Mouse (Mus musculus) heart, embryonic 11.5 days (tissue): ENCODE results near the gene Igf1r. TPM values are rescaled to one million over a fixed set of nuclear protein-coding genes. Genes with fewer than 3 reads are reported as not detected.
A peak's percentile ranks its signal among the peaks of the same experiment; 100 is the strongest.

Experiments used
- ATAC-seq: fragments of 200-750 bp; cut with Nextera tagmentation; replicated peaks from 2 replicates; pipeline ENCODE4 v1.8.0; 2017; ENCODE audit warnings: moderate library complexity; ENCODE audit not compliant: insufficient number of reproducible peaks, low FRiP score, low TSS enrichment
- H3K27ac ChIP-seq: fragments of 300-500 bp; sonication (generic); 2 replicates; pipeline ENCODE4 v1.5.1; 2014; ENCODE audit warnings: mild to moderate bottlenecking, low read depth, low read length
- H3K27me3 ChIP-seq: fragments of 300-500 bp; sonication (generic); 2 replicates; pipeline ENCODE4 v1.6.1; 2014; ENCODE audit warnings: mild to moderate bottlenecking, low read length, mixed read lengths; ENCODE audit not compliant: control insufficient read depth, insufficient read depth
- H3K36me3 ChIP-seq: fragments of 300-500 bp; sonication (generic); 2 replicates; pipeline ENCODE4 v1.6.1; 2014; ENCODE audit warnings: mild to moderate bottlenecking, low read length, moderate library complexity, mixed read lengths; ENCODE audit not compliant: control insufficient read depth, insufficient read depth
- H3K4me1 ChIP-seq: fragments of 300-500 bp; sonication (generic); 2 replicates; pipeline ENCODE4 v1.6.1; 2014; ENCODE audit warnings: low read length; ENCODE audit not compliant: control insufficient read depth, insufficient read depth
- H3K4me2 ChIP-seq: fragments of 300-500 bp; sonication (generic); 2 replicates; pipeline ENCODE4 v1.6.1; 2014; ENCODE audit warnings: mild to moderate bottlenecking, moderate library complexity
- H3K4me3 ChIP-seq: fragments of 300-500 bp; sonication (generic); 2 replicates; pipeline ENCODE4 v1.5.1; 2014; ENCODE audit warnings: low read depth, low read length
- H3K9ac ChIP-seq: fragments of 300-500 bp; sonication (generic); 2 replicates; pipeline ENCODE4 v1.6.1; 2014; ENCODE audit warnings: mild to moderate bottlenecking, low read depth, low read length, moderate library complexity
- H3K9me3 ChIP-seq: fragments of 300-500 bp; sonication (generic); replicated peaks from 2 replicates; pipeline ENCODE4 v1.6.1; 2016; ENCODE audit warnings: low read length; ENCODE audit not compliant: control insufficient read depth
- WGBS: fragments of 180-500 bp; shearing (Covaris S2); extraction: QIAGEN DNeasy Blood & Tissue Kit; methylation state at CpG from one replicate; pipeline ENCODE4 v1.1.7; 2014; ENCODE audit not compliant: insufficient replicate concordance; 5-methylcytosine and 5-hydroxymethylcytosine counted together
- polyA plus RNA-seq: library from polyadenylated mRNA; unstranded; fragments of >200 nt; fragmentation: Nextera tagmentation; extraction: Ambion mirVana; gene quantifications from 2 replicates; pipeline ENCODE4 v1.2.1, GENCODE M21; 2014

The Igf1r gene
- polyA plus RNA-seq, 1 experiment from 2014 or later: 19.3 TPM

DNA sequence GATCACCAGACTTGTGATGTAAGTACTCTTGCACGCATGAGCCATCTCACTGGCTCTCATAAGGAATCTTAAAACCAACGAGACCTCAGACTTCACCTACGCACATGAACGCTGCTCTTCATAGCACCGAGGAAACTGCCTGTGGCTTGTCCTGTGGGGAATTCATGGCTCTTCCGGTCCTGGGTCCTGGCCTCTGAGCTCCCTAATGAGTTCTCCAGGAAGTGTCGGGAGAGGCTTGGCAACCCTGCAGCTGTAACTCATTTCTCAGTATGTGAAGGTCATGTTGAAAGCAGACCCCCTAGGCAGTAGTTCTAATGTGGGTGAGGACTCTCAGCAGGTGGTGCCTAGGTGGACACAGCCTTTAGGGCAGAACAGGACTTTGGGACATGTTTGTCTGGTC lies 229.4 kb downstream of the Igf1r start:
- H3K27me3 ChIP-seq: no peaks in the 10 kb centered on the region
- peaks cover 4% of the 10 kb centered on the region; the same call in 1 of the 2 replicates for H3K4me1 ChIP-seq
- H3K4me3 ChIP-seq: no peak overlapping the region
- H3K9me3 ChIP-seq: no peaks in the 10 kb centered on the region
- H3K36me3 ChIP-seq: peaks cover 15% of the 10 kb centered on the region
- H3K27ac ChIP-seq: no peak overlapping the region
- no peak overlapping the region for H3K4me2 ChIP-seq
- WGBS: 75% methylated on average over 7 of the region's 7 CpGs
- ATAC-seq: no peak
- H3K9ac ChIP-seq: no peak overlapping the region

DNA sequence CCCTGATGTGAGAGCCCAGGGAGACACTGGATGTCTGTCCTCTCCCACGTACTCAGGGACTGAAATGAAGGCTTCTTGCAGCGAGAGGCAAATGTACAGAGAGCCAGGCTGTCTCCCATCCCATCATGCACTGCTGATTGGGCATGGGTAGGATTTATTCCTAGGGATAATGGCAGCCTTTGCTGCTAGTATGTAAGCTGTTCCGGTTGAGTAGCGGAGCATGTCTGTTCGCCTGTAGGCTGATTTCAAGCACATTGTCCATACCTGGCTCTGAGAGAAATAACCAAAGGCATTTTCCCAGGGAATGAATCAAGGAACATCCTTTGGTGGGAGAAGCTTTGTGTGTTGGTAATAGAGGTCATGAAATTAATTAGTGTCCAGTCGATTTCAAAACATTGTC lies 230.1 kb downstream of the Igf1r start:
- Histone ChIP-seq H3K27ac (no peak overlapping the region), H3K4me2 (no peak overlapping the region), H3K4me1 (peaks cover 4% of the 10 kb centered on the region; the same call in 1 of the 2 replicates), H3K4me3 (no peak overlapping the region), H3K9me3 (no peaks in the 10 kb centered on the region), H3K27me3 (no peaks in the 10 kb centered on the region), H3K36me3 (peaks cover 15% of the 10 kb centered on the region), H3K9ac (no peak overlapping the region)
- 89% methylated on average over 6 of the region's 6 CpGs for WGBS
- no peak for ATAC-seq

- no peak overlapping the region for H3K4me3 ChIP-seq
- H3K36me3 ChIP-seq: peaks cover 15% of the 10 kb centered on the region
- no peak overlapping the region for H3K27ac ChIP-seq
- H3K9ac ChIP-seq: no peak overlapping the region
- no peaks in the 10 kb centered on the region for H3K9me3 ChIP-seq
- H3K4me1 ChIP-seq: peaks cover 4% of the 10 kb centered on the region; the same call in 1 of the 2 replicates
- WGBS: 48% methylated on average over 10 of the region's 10 CpGs
- no peak for ATAC-seq
- no peak overlapping the region for H3K4me2 ChIP-seq
- no peaks in the 10 kb centered on the region for H3K27me3 ChIP-seq
Measured at GRCm38 (mm10) chr7:68183421-68183820, 230.8 kb downstream of the Igf1r start.

- no peak for ATAC-seq
- no peak overlapping the region; the same call in 1 of the 2 replicates for H3K27ac ChIP-seq
Measured at GRCm38 (mm10) chr7:68189211-68189610, 236.6 kb downstream of the Igf1r start.

GRCm38 (mm10) chr7:68189691-68190456 lies 237.2 kb downstream of the Igf1r start:
- Histone ChIP-seq H3K27ac (no peak overlapping the region), H3K9me3 (no peaks in the 10 kb centered on the region), H3K9ac (no peak overlapping the region), H3K4me3 (no peak overlapping the region), H3K4me1 (peaks cover 17% of the 10 kb centered on the region), H3K27me3 (no peaks in the 10 kb centered on the region), H3K36me3 (peaks cover 39% of the 10 kb centered on the region), H3K4me2 (no peak overlapping the region)
- ATAC-seq: no peak
- 76% methylated on average over 13 of the region's 13 CpGs for WGBS

More at GRCm38 (mm10) chr7:68189211-68189610, 236.6 kb downstream of the Igf1r start:
- Histone ChIP-seq H3K4me1 (peaks cover 13% of the 10 kb centered on the region), H3K27me3 (no peaks in the 10 kb centered on the region), H3K9ac (no peak overlapping the region), H3K36me3 (peaks cover 42% of the 10 kb centered on the region), H3K4me2 (no peak overlapping the region), H3K4me3 (no peak overlapping the region), H3K9me3 (no peaks in the 10 kb centered on the region)
- 36% methylated on average over 6 of the region's 6 CpGs for WGBS

- H3K9me3 ChIP-seq: no peaks in the 10 kb centered on the region
- H3K4me2 ChIP-seq: no peak overlapping the region
- no peak overlapping the region for H3K9ac ChIP-seq
- peaks cover 17% of the 10 kb centered on the region for H3K4me1 ChIP-seq
- no peak for ATAC-seq
- no peak overlapping the region for H3K4me3 ChIP-seq
- 0 out of 2 replicates have a peak overlapping the region, but pooled peaks have one; percentile 17 for H3K27ac ChIP-seq
- peaks cover 46% of the 10 kb centered on the region for H3K36me3 ChIP-seq
- H3K27me3 ChIP-seq: no peaks in the 10 kb centered on the region
- WGBS: 37% methylated on average over 15 of the region's 15 CpGs
Measured at GRCm38 (mm10) chr7:68193958-68194695, 241.5 kb downstream of the Igf1r start.

GRCm38 (mm10) chr7:68199609-68200008 lies 247.0 kb downstream of the Igf1r start:
- no peaks in the 10 kb centered on the region for H3K27me3 ChIP-seq
- H3K27ac ChIP-seq: no peak overlapping the region
- no peak overlapping the region for H3K9ac ChIP-seq
- no peak overlapping the region for H3K4me2 ChIP-seq
- peaks cover 15% of the 10 kb centered on the region for H3K36me3 ChIP-seq
- no peak overlapping the region for H3K4me3 ChIP-seq
- peaks cover 9% of the 10 kb centered on the region for H3K4me1 ChIP-seq
- H3K9me3 ChIP-seq: no peaks in the 10 kb centered on the region
- WGBS: 93% methylated on average over 7 of the region's 7 CpGs
- no peak for ATAC-seq

GRCm38 (mm10) chr7:68205776-68206427 lies 253.3 kb downstream of the Igf1r start:
- no peak overlapping the region for H3K9ac ChIP-seq
- no peak overlapping the region for H3K4me2 ChIP-seq
- peaks cover 11% of the 10 kb centered on the region for H3K4me1 ChIP-seq
- no peaks in the 10 kb centered on the region for H3K27me3 ChIP-seq
- peaks cover 29% of the 10 kb centered on the region for H3K36me3 ChIP-seq
- WGBS: 87% methylated on average over 8 of the region's 8 CpGs
- H3K4me3 ChIP-seq: no peak overlapping the region
- ATAC-seq: no peak
- H3K9me3 ChIP-seq: no peaks in the 10 kb centered on the region
- H3K27ac ChIP-seq: no peak overlapping the region
